Mouse (Mus musculus) liver, embryonic 14.5 days (tissue): Measurements from ENCODE around the gene Cox17.

Source experiments
- CTCF ChIP-seq: IDR thresholded peaks from 2 replicates; pipeline ENCODE4 v1.5.1; 2016; ENCODE audit warnings: antibody characterized with exemption, low read depth, control low read depth
- EP300 ChIP-seq: IDR thresholded peaks from 2 replicates; pipeline ENCODE4 v1.6.1; 2016; ENCODE audit warnings: antibody characterized with exemption, low read depth

- TF ChIP-seq CTCF (peak; percentile 47), EP300 (no peak)
Observed at GRCm38 (mm10) chr16:38344941-38345725, 1.7 kb upstream of the Cox17 start.
